Mouse (Mus musculus): ENCODE data around the gene Sh2d3c. TPM values are rescaled to one million over a fixed set of nuclear protein-coding genes. Genes with fewer than 3 reads are reported as not detected.

Sh2d3c gene
- polyA plus RNA-seq, 1 experiment from 2014 or later, result 29.1 TPM

- peak; percentile 31; the same call in 1 of the 2 replicates for ATAC-seq (ENCODE audit: insufficient number of reproducible peaks, insufficient read depth, low FRiP score, low TSS enrichment)
- Histone ChIP-seq H3K9ac (peak overlapping the region; percentile 46), H3K36me3 (peaks cover 9% of the 10 kb centered on the region), H3K9me3 (no peaks in the 10 kb centered on the region), H3K4me1 (peaks cover 18% of the 10 kb centered on the region), H3K27ac (0 out of 2 replicates have a peak overlapping the region, but pooled peaks have one; percentile 5), H3K4me3 (peak overlapping the region; percentile 52), H3K27me3 (peaks cover 17% of the 10 kb centered on the region; the same call in 1 of the 2 replicates), H3K4me2 (replicated peaks) (peak overlapping the region; percentile 96)
- WGBS, result 3% methylated on average over 50 of the region's 58 CpGs
Observed at GRCm38 (mm10) chr2:32741273-32742172, 20.7 kb downstream of the Sh2d3c start.

- 0 out of 2 replicates have a peak overlapping the region, but pooled peaks have one; percentile 5 for H3K27ac ChIP-seq
- H3K9me3 ChIP-seq, result no peaks in the 10 kb centered on the region
- peak overlapping the region; percentile 52 for H3K4me3 ChIP-seq
- peaks cover 17% of the 10 kb centered on the region; the same call in 1 of the 2 replicates for H3K27me3 ChIP-seq
- WGBS, result 4% methylated on average over 18 of the region's 18 CpGs
- ATAC-seq (ENCODE audit: insufficient number of reproducible peaks, insufficient read depth, low FRiP score, low TSS enrichment), result peak; percentile 62; the same call in 1 of the 2 replicates
- peak overlapping the region; percentile 96 for H3K4me2 ChIP-seq (replicated peaks)
- no peak overlapping the region for H3K9ac ChIP-seq
- H3K36me3 ChIP-seq, result peaks cover 12% of the 10 kb centered on the region
- peaks cover 18% of the 10 kb centered on the region for H3K4me1 ChIP-seq
Observed at GRCm38 (mm10) chr2:32742173-32742531, 21.3 kb downstream of the Sh2d3c start.

GRCm38 (mm10) chr2:32744272-32744982 is 23.6 kb downstream of the Sh2d3c start:
- 78% methylated on average over 15 of the region's 15 CpGs for WGBS
- Histone ChIP-seq H3K4me1 (peaks cover 18% of the 10 kb centered on the region), H3K27me3 (peaks cover 17% of the 10 kb centered on the region; the same call in 1 of the 2 replicates), H3K27ac (no peak overlapping the region), H3K36me3 (peaks cover 17% of the 10 kb centered on the region), H3K4me3 (no peak overlapping the region), H3K9ac (no peak overlapping the region), H3K4me2 (replicated peaks) (no peak overlapping the region), H3K9me3 (no peaks in the 10 kb centered on the region)
- ATAC-seq (ENCODE audit: insufficient number of reproducible peaks, insufficient read depth, low FRiP score, low TSS enrichment), result no peak

- no peak for ATAC-seq (ENCODE audit: insufficient number of reproducible peaks, insufficient read depth, low FRiP score, low TSS enrichment)
- H3K4me2 ChIP-seq (replicated peaks), result no peak overlapping the region
- peaks cover 16% of the 10 kb centered on the region for H3K4me1 ChIP-seq
- no peak overlapping the region for H3K9ac ChIP-seq
- 90% methylated on average over 16 of the region's 16 CpGs for WGBS
- H3K27ac ChIP-seq, result no peak overlapping the region
- H3K4me3 ChIP-seq, result no peak overlapping the region
- no peaks in the 10 kb centered on the region for H3K9me3 ChIP-seq
- H3K27me3 ChIP-seq, result no peaks in the 10 kb centered on the region
- H3K36me3 ChIP-seq, result peaks cover 30% of the 10 kb centered on the region
Observed at GRCm38 (mm10) chr2:32749082-32749481, 28.2 kb downstream of the Sh2d3c start.

GRCm38 (mm10) chr2:32750199-32750598 is 29.3 kb downstream of the Sh2d3c start:
- 69% methylated on average over 7 of the region's 7 CpGs for WGBS
- Histone ChIP-seq H3K4me1 (peaks cover 16% of the 10 kb centered on the region), H3K4me2 (replicated peaks) (no peak overlapping the region), H3K27ac (no peak overlapping the region), H3K36me3 (peaks cover 30% of the 10 kb centered on the region), H3K9ac (no peak overlapping the region), H3K4me3 (no peak overlapping the region), H3K27me3 (no peaks in the 10 kb centered on the region), H3K9me3 (no peaks in the 10 kb centered on the region)
- no peak for ATAC-seq (ENCODE audit: insufficient number of reproducible peaks, insufficient read depth, low FRiP score, low TSS enrichment)

- WGBS, result 4% methylated on average over 31 of the region's 31 CpGs
- H3K4me3 ChIP-seq, result peak overlapping the region; percentile 37
- no peaks in the 10 kb centered on the region for H3K27me3 ChIP-seq
- peak; percentile 87 for ATAC-seq (ENCODE audit: insufficient number of reproducible peaks, insufficient read depth, low FRiP score, low TSS enrichment)
- peaks cover 25% of the 10 kb centered on the region for H3K36me3 ChIP-seq
- peak overlapping the region; percentile 62 for H3K4me2 ChIP-seq (replicated peaks)
- peak overlapping the region; percentile 45; the same call in 1 of the 2 replicates for H3K9ac ChIP-seq
- H3K9me3 ChIP-seq, result no peaks in the 10 kb centered on the region
- peaks cover 16% of the 10 kb centered on the region for H3K4me1 ChIP-seq
- H3K27ac ChIP-seq, result peak overlapping the region; percentile 47
Observed at GRCm38 (mm10) chr2:32750887-32751664, 30.2 kb downstream of the Sh2d3c start.

- 25% methylated on average over 10 of the region's 10 CpGs for WGBS
- Histone ChIP-seq H3K27me3 (no peaks in the 10 kb centered on the region), H3K4me1 (peaks cover 16% of the 10 kb centered on the region), H3K9me3 (no peaks in the 10 kb centered on the region), H3K9ac (peak overlapping the region; percentile 45; the same call in 1 of the 2 replicates), H3K4me3 (peak overlapping the region; percentile 37), H3K36me3 (peaks cover 21% of the 10 kb centered on the region), H3K27ac (peak overlapping the region; percentile 47; the same call in 1 of the 2 replicates), H3K4me2 (replicated peaks) (peak overlapping the region; percentile 62)
- ATAC-seq (ENCODE audit: insufficient number of reproducible peaks, insufficient read depth, low FRiP score, low TSS enrichment), result no peak
Observed at GRCm38 (mm10) chr2:32751665-32752033, 30.8 kb downstream of the Sh2d3c start.

- WGBS, result 67% methylated on average over 10 of the region's 10 CpGs
- no peak overlapping the region for H3K9ac ChIP-seq
- no peak for ATAC-seq (ENCODE audit: insufficient number of reproducible peaks, insufficient read depth, low FRiP score, low TSS enrichment)
- H3K36me3 ChIP-seq, result peaks cover 18% of the 10 kb centered on the region
- H3K4me3 ChIP-seq, result no peak overlapping the region
- no peaks in the 10 kb centered on the region for H3K9me3 ChIP-seq
- peak overlapping the region; percentile 62; the same call in 1 of the 2 replicates for H3K4me2 ChIP-seq (replicated peaks)
- H3K4me1 ChIP-seq, result peaks cover 16% of the 10 kb centered on the region
- H3K27ac ChIP-seq, result no peak overlapping the region
- H3K27me3 ChIP-seq, result no peaks in the 10 kb centered on the region
Observed at GRCm38 (mm10) chr2:32752181-32752580, 31.3 kb downstream of the Sh2d3c start.

GRCm38 (mm10) chr2:32756674-32757055 is 35.8 kb downstream of the Sh2d3c start:
- 35% methylated on average over 6 of the region's 6 CpGs for WGBS
- no peak for ATAC-seq (ENCODE audit: insufficient number of reproducible peaks, insufficient read depth, low FRiP score, low TSS enrichment)

GRCm38 (mm10) chr2:32757056-32757845 is 36.4 kb downstream of the Sh2d3c start, which contains the start of gene Tor2a:
Gene Tor2a, plus strand, starts transcription at chr2:32757234.
- peak within 1 kb of the TSS; percentile 69 for H3K4me3 ChIP-seq
- under 1% methylated on average over 66 of the region's 66 CpGs for WGBS
- H3K4me1 ChIP-seq, result peaks cover 8% of the 10 kb centered on the region
- H3K4me2 ChIP-seq (replicated peaks), result peak within 1 kb of the TSS; percentile 53
- H3K27ac ChIP-seq, result peak within 1 kb of the TSS; percentile 86
- H3K36me3 ChIP-seq, result peaks cover 30% of the 10 kb centered on the region
- ATAC-seq (ENCODE audit: insufficient number of reproducible peaks, insufficient read depth, low FRiP score, low TSS enrichment), result peak; percentile 86
- no peaks in the 10 kb centered on the region for H3K9me3 ChIP-seq
- H3K9ac ChIP-seq, result peak within 1 kb of the TSS; percentile 84
- no peaks in the 10 kb centered on the region for H3K27me3 ChIP-seq

More at GRCm38 (mm10) chr2:32756674-32757055, 35.8 kb downstream of the Sh2d3c start:
- Histone ChIP-seq H3K36me3 (peaks cover 24% of the 10 kb centered on the region), H3K9me3 (no peaks in the 10 kb centered on the region), H3K4me3 (no peak overlapping the region), H3K27me3 (no peaks in the 10 kb centered on the region), H3K4me1 (peaks cover 14% of the 10 kb centered on the region), H3K9ac (no peak overlapping the region), H3K4me2 (replicated peaks) (peak overlapping the region; percentile 53), H3K27ac (no peak overlapping the region)

All from embryonic facial prominence, embryonic 12.5 days (tissue).